Mouse (Mus musculus): ENCODE results near the gene Dcst1.

DNA sequence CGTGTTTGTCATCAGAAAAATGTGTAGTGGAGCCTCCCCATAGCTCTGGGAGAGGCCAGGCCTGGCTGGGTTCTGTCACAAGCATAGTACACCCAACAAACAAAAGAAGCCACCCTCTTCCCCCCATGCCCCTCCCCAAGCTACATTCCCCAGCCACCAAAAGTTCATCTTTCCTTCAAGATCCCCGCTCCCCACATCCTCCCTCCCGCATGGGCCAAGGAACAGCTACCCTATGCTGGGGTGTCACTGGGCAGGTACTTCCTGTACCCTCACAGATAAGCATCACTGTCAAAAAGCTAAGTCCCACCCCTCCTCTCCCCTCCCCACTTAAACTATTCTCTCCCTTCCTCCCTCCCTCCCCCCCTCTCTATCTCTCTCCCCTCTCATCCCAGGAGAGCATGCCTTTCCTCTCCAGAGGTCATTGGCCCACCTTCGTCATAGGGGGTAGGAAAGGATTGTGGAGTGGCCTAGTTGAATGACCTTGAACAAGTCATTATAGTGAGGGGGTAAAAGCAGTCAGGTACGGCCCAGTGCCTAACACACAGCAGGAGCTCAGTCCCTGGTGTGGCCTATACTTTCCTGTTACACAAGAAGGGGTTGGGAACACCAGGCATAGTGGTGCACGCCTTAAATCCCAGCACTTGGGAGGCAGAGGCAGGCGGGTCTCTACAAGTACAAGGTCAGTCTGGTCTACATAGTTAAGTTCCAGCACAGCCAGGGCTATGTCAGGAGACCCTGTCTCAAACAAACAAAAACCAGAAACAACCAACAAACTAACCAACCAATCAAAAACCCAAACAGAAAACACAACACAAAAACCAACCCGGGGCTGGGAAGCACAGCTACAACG lies 17.2 kb upstream of the Dcst1 start:
- TF ChIP-seq CTCF (IDR thresholded peaks at IDR 0.05; ENCODE audit: insufficient read depth, low read depth, low read length) (no peak), POLR2A (IDR thresholded peaks at IDR 0.05; ENCODE audit: insufficient read depth, low read depth, low read length) (no peak)
